43 mouse cellular contexts compared by ENCODE assay signal in genomic region chr11:83406391-83406790, GRCm38 (mm10). TPM values are rescaled to one million over a fixed set of nuclear protein-coding genes. Genes with fewer than 3 reads are reported as not detected.
"Had no signal": no experiment of that assay in that cellular context is flagged by ENCODE, and none has a peak within 500 bp of the region (broad histone marks: within the 10 kb centered on the region; RNA-seq: fewer than 3 reads in every experiment).

No protein-coding gene starts in this region.

- H3K4me3 ChIP-seq: heart, embryonic 10.5 days; heart, embryonic 12.5 days; heart, embryonic 15.5 days; hindbrain, embryonic 12.5 days; hindbrain, embryonic 13.5 days; hindbrain, embryonic 15.5 days; intestine, embryonic 15.5 days; kidney, embryonic 15.5 days; layer of hippocampus, adult 2 months; left cerebral cortex, adult 2 months had no signal

- H3K9ac ChIP-seq: heart, embryonic 12.5 days; heart, embryonic 15.5 days; hindbrain, embryonic 12.5 days; hindbrain, embryonic 13.5 days; hindbrain, embryonic 14.5 days; hindbrain, embryonic 15.5 days; intestine, embryonic 15.5 days; kidney, embryonic 15.5 days had no signal

- H3K27me3 ChIP-seq: hindbrain, embryonic 12.5 days; hindbrain, embryonic 13.5 days; hindbrain, embryonic 15.5 days; intestine, embryonic 15.5 days had no signal

- ATAC-seq: hindbrain, embryonic 16.5 days; hindbrain, postnatal 0 days; inflammation-experienced regulatory T-cells, adult 6 months; intestine, embryonic 15.5 days; intestine, embryonic 16.5 days; intestine, postnatal 0 days had no signal

- H3K27ac ChIP-seq: heart, embryonic 15.5 days; hindbrain, embryonic 12.5 days; hindbrain, embryonic 13.5 days; hindbrain, embryonic 14.5 days; hindbrain, embryonic 15.5 days; hindbrain, postnatal 0 days; intestine, embryonic 15.5 days; kidney, embryonic 15.5 days; kidney, postnatal 0 days; layer of hippocampus, adult 2 months; left cerebral cortex, adult 2 months had no signal

- H3K4me2 ChIP-seq: heart, embryonic 11.5 days; heart, embryonic 12.5 days; heart, embryonic 15.5 days; hindbrain, embryonic 12.5 days; hindbrain, embryonic 13.5 days; hindbrain, embryonic 14.5 days; hindbrain, embryonic 15.5 days; intestine, embryonic 15.5 days; kidney, embryonic 15.5 days had no signal

- H3K9me3 ChIP-seq: heart, embryonic 10.5 days; heart, embryonic 12.5 days; heart, embryonic 15.5 days; hindbrain, embryonic 12.5 days; hindbrain, embryonic 13.5 days; hindbrain, embryonic 15.5 days; intestine, embryonic 15.5 days; kidney, embryonic 15.5 days had no signal

- DNase-seq: heart, postnatal 10 days; heart, postnatal 14 days; heart, postnatal 36 days; kidney, adult 11 months; kidney, adult 18-20 months; kidney, adult 2 months; kidney, adult 8-10 months; kidney, adult 9 months; kidney, postnatal 10 days; kidney, postnatal 14 days; kidney, postnatal 25 days; kidney, postnatal 36 days; kidney, postnatal 4 days; layer of hippocampus, adult 9-11 months; layer of hippocampus, postnatal 36 days had no signal

RNA-seq across cellular contexts. Expression of gene Rasl10b, which starts 2.5 kb away (rescaled TPM):
- total RNA-seq: hematopoietic stem cell, adult 5-6 weeks had no signal
- polyA plus RNA-seq: inflammation-experienced regulatory T-cells, adult 6 months had no signal

RNA-seq across cellular contexts. Expression of gene Gas2l2, which starts 22.9 kb away (rescaled TPM):
- total RNA-seq: heart, postnatal 10 days; heart, postnatal 25 days; heart, postnatal 36 days; hematopoietic stem cell, adult 5-6 weeks; left cerebral cortex, adult 18-20 months; left cerebral cortex, adult 2 months had no signal
- polyA plus RNA-seq: heart, embryonic 12.5 days; heart, embryonic 14.5 days; heart, postnatal 0 days; inflammation-experienced regulatory T-cells, adult 6 months; kidney, adult 2 months; kidney, embryonic 14.5 days; kidney, embryonic 15.5 days; kidney, embryonic 16.5 days; kidney, postnatal 0 days had no signal

RNA-seq across cellular contexts. Expression of gene 1700020L24Rik, which starts 31.1 kb away (rescaled TPM):
- total RNA-seq: heart, postnatal 10 days; heart, postnatal 14 days; heart, postnatal 25 days; heart, postnatal 36 days; layer of hippocampus, adult 2 months; layer of hippocampus, postnatal 10 days; layer of hippocampus, postnatal 14 days; layer of hippocampus, postnatal 25 days; layer of hippocampus, postnatal 36 days; left cerebral cortex, adult 2 months had no signal
- polyA plus RNA-seq: hindbrain, embryonic 13.5 days; kidney, embryonic 14.5 days; kidney, embryonic 16.5 days had no signal

RNA-seq across cellular contexts. Expression of gene Mmp28, which starts 56.5 kb away (rescaled TPM):
- polyA plus RNA-seq: inflammation-experienced regulatory T-cells, adult 6 months had no signal
